ENCODE assay signal across 12 mouse cellular contexts in genomic region chr8:111561824-111562223, GRCm38 (mm10). TPM values are rescaled to one million over a fixed set of nuclear protein-coding genes. Genes with fewer than 3 reads are reported as not detected.
DNase-seq lines count a peak whose midpoint lies in the region; ATAC-seq lines count a peak whose summit lies in the region.
"Had no signal": no experiment of that assay in that cellular context is flagged by ENCODE, and none has a peak within 500 bp of the region (broad histone marks: within the 10 kb centered on the region; RNA-seq: fewer than 3 reads in every experiment).

No protein-coding gene starts in this region.

- H3K27ac ChIP-seq in liver, embryonic 12.5 days: 0 out of 2 replicates have a peak overlapping the region, but pooled peaks have one; percentile 20
- H3K27ac ChIP-seq in heart, embryonic 11.5 days (ENCODE audit: low read depth, low read length): peak overlapping the region; percentile 64
- H3K27ac ChIP-seq in kidney, embryonic 14.5 days (ENCODE audit: low read depth, low read length): no peak overlapping the region
- H3K27ac ChIP-seq: forebrain, embryonic 15.5 days; kidney, postnatal 0 days had no signal

- H3K9me3 ChIP-seq in liver, embryonic 12.5 days (replicated peaks): no peaks in the 10 kb centered on the region
- no peaks in the 10 kb centered on the region for H3K9me3 ChIP-seq in heart, embryonic 11.5 days (replicated peaks; ENCODE audit: control insufficient read depth, low read length)
- no peaks in the 10 kb centered on the region for H3K9me3 ChIP-seq in kidney, embryonic 14.5 days (ENCODE audit: control insufficient read depth, low read length)
- H3K9me3 ChIP-seq: forebrain, embryonic 15.5 days; G1E had no signal

- H3K4me3 ChIP-seq in liver, embryonic 12.5 days: no peak overlapping the region
- no peak overlapping the region for H3K4me3 ChIP-seq in heart, embryonic 11.5 days (ENCODE audit: low read depth, low read length)
- H3K4me3 ChIP-seq in kidney, embryonic 14.5 days (ENCODE audit: low read length): no peak overlapping the region
- H3K4me3 ChIP-seq: forebrain, embryonic 15.5 days had no signal

- H3K4me2 ChIP-seq in liver, embryonic 12.5 days: no peak overlapping the region
- H3K4me2 ChIP-seq in heart, embryonic 11.5 days: 0 out of 2 replicates have a peak overlapping the region, but pooled peaks have one; percentile 11
- no peak overlapping the region for H3K4me2 ChIP-seq in kidney, embryonic 14.5 days (replicated peaks; ENCODE audit: low read depth, low read length)
- H3K4me2 ChIP-seq: forebrain, embryonic 15.5 days had no signal

- no peak for ATAC-seq in liver, embryonic 12.5 days
- ATAC-seq in heart, embryonic 11.5 days (replicated peaks; ENCODE audit: insufficient number of reproducible peaks, low FRiP score, low TSS enrichment): no peak
- no peak for ATAC-seq in kidney, embryonic 14.5 days (ENCODE audit: low FRiP score, low TSS enrichment)
- ATAC-seq: forebrain, embryonic 15.5 days had no signal

- DNase-seq in liver: no peak
- peak; percentile 33 for DNase-seq in lung, postnatal 14 days
- peak; percentile 65 for DNase-seq in thymus, postnatal 14 days
- no peak for DNase-seq in gastrocnemius, adult 8-10 months (ENCODE audit: low spot score in 2 of 2)
- DNase-seq in kidney, adult 8-10 months: no peak
- DNase-seq: cerebellum, adult 18-20 months had no signal

- 68% methylated on average over 4 of the region's 4 CpGs for WGBS in liver, embryonic 12.5 days (ENCODE audit: insufficient replicate concordance)
- 61% methylated on average over 4 of the region's 4 CpGs for WGBS in heart, embryonic 11.5 days (ENCODE audit: insufficient replicate concordance)
- WGBS in kidney, embryonic 14.5 days: 88% methylated on average over 4 of the region's 4 CpGs

- no peaks in the 10 kb centered on the region for H3K27me3 ChIP-seq in liver, embryonic 12.5 days (replicated peaks)
- no peaks in the 10 kb centered on the region for H3K27me3 ChIP-seq in heart, embryonic 11.5 days (ENCODE audit: control insufficient read depth, insufficient read depth, low read length)
- H3K27me3 ChIP-seq in kidney, embryonic 14.5 days (ENCODE audit: control insufficient read depth, insufficient read depth, low read length): no peaks in the 10 kb centered on the region
- H3K27me3 ChIP-seq: forebrain, embryonic 15.5 days had no signal

- H3K9ac ChIP-seq in liver, embryonic 12.5 days: no peak overlapping the region
- H3K9ac ChIP-seq in heart, embryonic 11.5 days (ENCODE audit: low read depth, low read length): no peak overlapping the region
- H3K9ac ChIP-seq in kidney, embryonic 14.5 days (ENCODE audit: low read depth, low read length): no peak overlapping the region
- H3K9ac ChIP-seq: forebrain, embryonic 15.5 days had no signal

- H3K4me1 ChIP-seq in liver, embryonic 12.5 days: peaks cover 72% of the 10 kb centered on the region
- peaks cover 35% of the 10 kb centered on the region for H3K4me1 ChIP-seq in heart, embryonic 11.5 days (ENCODE audit: control insufficient read depth, insufficient read depth, low read length)
- H3K4me1 ChIP-seq in kidney, embryonic 14.5 days (ENCODE audit: control insufficient read depth, insufficient read depth, low read length): peaks cover 11% of the 10 kb centered on the region; the same call in 1 of the 2 replicates

- H3K36me3 ChIP-seq in liver, embryonic 12.5 days: no peaks in the 10 kb centered on the region
- H3K36me3 ChIP-seq in heart, embryonic 11.5 days (ENCODE audit: control insufficient read depth, insufficient read depth, low read length): no peaks in the 10 kb centered on the region
- H3K36me3 ChIP-seq in kidney, embryonic 14.5 days (ENCODE audit: control insufficient read depth, insufficient read depth, low read length): no peaks in the 10 kb centered on the region
- H3K36me3 ChIP-seq: forebrain, embryonic 15.5 days had no signal

RNA-seq across cellular contexts. Expression of gene Znrf1, which starts 25.9 kb away (rescaled TPM):
- polyA plus RNA-seq in liver, embryonic 12.5 days (2016; fragmentation: Nextera tagmentation; extraction: Ambion mirVana): 17.3 and 18.3 TPM in 2 replicates
- polyA plus RNA-seq in heart, embryonic 11.5 days (2014; fragmentation: Nextera tagmentation; extraction: Ambion mirVana): 23.1 and 23.7 TPM in 2 replicates
- total RNA-seq in gastrocnemius, adult 8-10 months (2022): 10 to 100 TPM; 67.2 to 71.6 (median 70.7) TPM
- polyA plus RNA-seq in kidney, embryonic 14.5 days (2014; fragmentation: Nextera tagmentation; extraction: Ambion mirVana): 28.1 and 37.4 TPM in 2 replicates

RNA-seq across cellular contexts. Expression of gene Wdr59, which starts 39.9 kb away (rescaled TPM):
- polyA plus RNA-seq in liver, embryonic 12.5 days (2016; fragmentation: Nextera tagmentation; extraction: Ambion mirVana): 2.8 and 3.1 TPM in 2 replicates
- 2.5 and 4.2 TPM in 2 replicates for polyA plus RNA-seq in heart, embryonic 11.5 days (2014; fragmentation: Nextera tagmentation; extraction: Ambion mirVana)
- total RNA-seq in gastrocnemius, adult 8-10 months (2022): 1 to 10 TPM; 7.9 to 9.0 (median 8.6) TPM
- 4.8 and 6.2 TPM in 2 replicates for polyA plus RNA-seq in kidney, embryonic 14.5 days (2014; fragmentation: Nextera tagmentation; extraction: Ambion mirVana)

Comparison
In these comparisons a context has a peak if more than half of its experiments do, and no peak if none do; other contexts are left out.
1. DNase-seq: peak in lung, postnatal 14 days (single experiment) and thymus, postnatal 14 days (single experiment); none in liver (single experiment), gastrocnemius, adult 8-10 months (0 of 2) and kidney, adult 8-10 months (0 of 2).